Mouse (Mus musculus): ENCODE measurements around the gene 4930426L09Rik. TPM values are rescaled to one million over a fixed set of nuclear protein-coding genes. Genes with fewer than 3 reads are reported as not detected.
"Not testable (repeated sequence)": the region's sequence is repeated elsewhere in the genome, so short reads cannot be mapped to it uniquely, and the experiment has no call there.

The 4930426L09Rik gene
- polyA plus RNA-seq, 1 experiment = 0.43 TPM

- no peaks in the 10 kb centered on the region for H3K36me3 ChIP-seq (replicated peaks; ENCODE audit: low read length)
- TF ChIP-seq FLI1 (IDR thresholded peaks at IDR 0.05; ENCODE audit: low read length) (no peak), GATA1 (IDR thresholded peaks at IDR 0.05; ENCODE audit: borderline replicate concordance, low read length) (no peak)
- no peaks in the 10 kb centered on the region for H3K9me3 ChIP-seq
- H3K4me3 ChIP-seq (replicated peaks) = peak overlapping the region; percentile 67
- peaks cover 28% of the 10 kb centered on the region for H3K4me1 ChIP-seq
- H3K27me3 ChIP-seq (replicated peaks) = no peaks in the 10 kb centered on the region
Observed at GRCm38 (mm10) chr2:19004801-19005200, 6.7 kb downstream of the 4930426L09Rik start.

- H3K36me3 ChIP-seq (replicated peaks; ENCODE audit: low read length) = no peaks in the 10 kb centered on the region
- no peak overlapping the region for H3K4me3 ChIP-seq (replicated peaks)
- H3K4me1 ChIP-seq = peaks cover 23% of the 10 kb centered on the region
- TF ChIP-seq GATA1 (IDR thresholded peaks at IDR 0.05; ENCODE audit: borderline replicate concordance, low read length) (no peak), FLI1 (IDR thresholded peaks at IDR 0.05; ENCODE audit: low read length) (no peak)
- no peaks in the 10 kb centered on the region for H3K27me3 ChIP-seq (replicated peaks)
- no peaks in the 10 kb centered on the region for H3K9me3 ChIP-seq
Observed at GRCm38 (mm10) chr2:19006124-19006523, 8.0 kb downstream of the 4930426L09Rik start.

- no peak for TF ChIP-seq GATA1 (IDR thresholded peaks at IDR 0.05; ENCODE audit: borderline replicate concordance, low read length)
- no peak for TF ChIP-seq FLI1 (IDR thresholded peaks at IDR 0.05; ENCODE audit: low read length)
Observed at GRCm38 (mm10) chr2:19007580-19007979, 9.4 kb downstream of the 4930426L09Rik start.

GRCm38 (mm10) chr2:19010541-19010940 lies 12.4 kb downstream of the 4930426L09Rik start:
- not testable (repeated sequence) for H3K4me3 ChIP-seq (replicated peaks)
- H3K4me1 ChIP-seq = peaks cover 14% of the 10 kb centered on the region

More at GRCm38 (mm10) chr2:19007580-19007979, 9.4 kb downstream of the 4930426L09Rik start:
- Histone ChIP-seq H3K4me3 (replicated peaks) (no peak overlapping the region), H3K9me3 (no peaks in the 10 kb centered on the region), H3K4me1 (peaks cover 24% of the 10 kb centered on the region), H3K36me3 (replicated peaks; ENCODE audit: low read length) (no peaks in the 10 kb centered on the region), H3K27me3 (replicated peaks) (no peaks in the 10 kb centered on the region)

GRCm38 (mm10) chr2:19011443-19011842 lies 13.3 kb downstream of the 4930426L09Rik start:
- no peak overlapping the region for H3K4me3 ChIP-seq (replicated peaks)
- H3K36me3 ChIP-seq (replicated peaks; ENCODE audit: low read length) = no peaks in the 10 kb centered on the region
- TF ChIP-seq GATA1 (IDR thresholded peaks at IDR 0.05; ENCODE audit: borderline replicate concordance, low read length) (no peak), FLI1 (IDR thresholded peaks at IDR 0.05; ENCODE audit: low read length) (no peak)
- no peaks in the 10 kb centered on the region for H3K27me3 ChIP-seq (replicated peaks)
- no peaks in the 10 kb centered on the region for H3K9me3 ChIP-seq
- H3K4me1 ChIP-seq = peaks cover 5% of the 10 kb centered on the region

More at GRCm38 (mm10) chr2:19010541-19010940, 12.4 kb downstream of the 4930426L09Rik start:
- H3K27me3 ChIP-seq (replicated peaks); H3K9me3 ChIP-seq; H3K36me3 ChIP-seq (replicated peaks; ENCODE audit: low read length): not testable (repeated sequence)

GRCm38 (mm10) chr2:19016348-19016747 lies 18.2 kb downstream of the 4930426L09Rik start:
- TF ChIP-seq FLI1 (IDR thresholded peaks at IDR 0.05; ENCODE audit: low read length) = no peak
- no peak for TF ChIP-seq GATA1 (IDR thresholded peaks at IDR 0.05; ENCODE audit: borderline replicate concordance, low read length)

GRCm38 (mm10) chr2:19016839-19017238 lies 18.7 kb downstream of the 4930426L09Rik start:
- peaks cover 3% of the 10 kb centered on the region for H3K27me3 ChIP-seq (replicated peaks)
- peaks cover under 1% of the 10 kb centered on the region; the same call in 1 of the 2 replicates for H3K4me1 ChIP-seq
- TF ChIP-seq FLI1 (IDR thresholded peaks at IDR 0.05; ENCODE audit: low read length) = no peak
- TF ChIP-seq GATA1 (IDR thresholded peaks at IDR 0.05; ENCODE audit: borderline replicate concordance, low read length) = no peak
- H3K9me3 ChIP-seq = no peaks in the 10 kb centered on the region; the same call in 1 of the 2 replicates
- H3K4me3 ChIP-seq (replicated peaks) = no peak overlapping the region
- no peaks in the 10 kb centered on the region for H3K36me3 ChIP-seq (replicated peaks; ENCODE audit: low read length)

More at GRCm38 (mm10) chr2:19016348-19016747, 18.2 kb downstream of the 4930426L09Rik start:
- H3K4me1 ChIP-seq = peaks cover 3% of the 10 kb centered on the region
- peaks cover 1% of the 10 kb centered on the region for H3K27me3 ChIP-seq (replicated peaks)
- H3K36me3 ChIP-seq (replicated peaks; ENCODE audit: low read length) = no peaks in the 10 kb centered on the region
- H3K9me3 ChIP-seq = no peaks in the 10 kb centered on the region; the same call in 1 of the 2 replicates
- no peak overlapping the region for H3K4me3 ChIP-seq (replicated peaks)

GRCm38 (mm10) chr2:19018034-19018433 lies 19.9 kb downstream of the 4930426L09Rik start:
- Histone ChIP-seq H3K27me3 (replicated peaks) (peaks cover 6% of the 10 kb centered on the region), H3K9me3 (no peaks in the 10 kb centered on the region; the same call in 1 of the 2 replicates), H3K4me1 (peaks cover 9% of the 10 kb centered on the region; the same call in 1 of the 2 replicates), H3K4me3 (replicated peaks) (no peak overlapping the region), H3K36me3 (replicated peaks; ENCODE audit: low read length) (no peaks in the 10 kb centered on the region)
- no peak for TF ChIP-seq FLI1 (IDR thresholded peaks at IDR 0.05; ENCODE audit: low read length)
- no peak for TF ChIP-seq GATA1 (IDR thresholded peaks at IDR 0.05; ENCODE audit: borderline replicate concordance, low read length)

- H3K4me1 ChIP-seq = 0 out of 2 replicates have a peak, but pooled peaks cover 9% of the 10 kb centered on the region
- H3K36me3 ChIP-seq (replicated peaks; ENCODE audit: low read length) = no peaks in the 10 kb centered on the region
- H3K27me3 ChIP-seq (replicated peaks) = peaks cover 6% of the 10 kb centered on the region
- TF ChIP-seq FLI1 (IDR thresholded peaks at IDR 0.05; ENCODE audit: low read length) = no peak
- TF ChIP-seq GATA1 (IDR thresholded peaks at IDR 0.05; ENCODE audit: borderline replicate concordance, low read length) = no peak
- H3K4me3 ChIP-seq (replicated peaks) = no peak overlapping the region
- peaks cover 6% of the 10 kb centered on the region for H3K9me3 ChIP-seq
Observed at GRCm38 (mm10) chr2:19024807-19025206, 26.7 kb downstream of the 4930426L09Rik start.

- no peak overlapping the region for H3K4me3 ChIP-seq (replicated peaks)
- TF ChIP-seq FLI1 (IDR thresholded peaks at IDR 0.05; ENCODE audit: low read length) (no peak), GATA1 (IDR thresholded peaks at IDR 0.05; ENCODE audit: borderline replicate concordance, low read length) (no peak)
- no peaks in the 10 kb centered on the region for H3K9me3 ChIP-seq
- H3K27me3 ChIP-seq (replicated peaks) = no peaks in the 10 kb centered on the region
- H3K36me3 ChIP-seq (replicated peaks; ENCODE audit: low read length) = no peaks in the 10 kb centered on the region
- peaks cover 6% of the 10 kb centered on the region for H3K4me1 ChIP-seq
Observed at GRCm38 (mm10) chr2:19037430-19037829, 39.3 kb downstream of the 4930426L09Rik start.
